Mouse (Mus musculus) heart, postnatal 10 days (tissue): ENCODE results near the gene Tm4sf19. TPM values are rescaled to one million over a fixed set of nuclear protein-coding genes. Genes with fewer than 3 reads are reported as not detected.

Experiments
- DNase-seq, 2 experiments: peaks; one replicate each; pipeline ENCODE4 v3.0.0; 2021
- intact Hi-C: fragments of 180-260 bp; cut with DNase I; formaldehyde crosslinking; loops from one replicate; pipeline ENCODE4 v1.15.1; 2025
- total RNA-seq, 2 experiments: library from RNA; stranded (reverse); gene quantifications; 2 replicates each; pipeline ENCODE4 v1.2.3; 2021

Tm4sf19 gene
- total RNA-seq = not detected

- no peak for DNase-seq
- intact Hi-C loops = no loop called here
These were observed at the start of gene Tm4sf19 for GRCm38 (mm10) chr16:32400267-32400666. Tm4sf19 (plus strand) TSS chr16:32400506.

- DNase-seq = no peak
- intact Hi-C loops = no loop called here
These were observed 49.5 kb upstream of the Tm4sf19 start for GRCm38 (mm10) chr16:32350776-32351175.

GRCm38 (mm10) chr16:32363530-32363929 lies 36.8 kb upstream of the Tm4sf19 start:
- no peak for DNase-seq
- intact Hi-C loops = no loop called here

GRCm38 (mm10) chr16:32371351-32371750 lies 29.0 kb upstream of the Tm4sf19 start:
- intact Hi-C loops = loop anchor here (2.0 kb wide), 2 partner anchors 87 to 127 kb away; no protein-coding TSS in a partner anchor

GRCm38 (mm10) chr16:32379575-32379974 lies 20.7 kb upstream of the Tm4sf19 start:
- DNase-seq = no peak
- intact Hi-C loops = no loop called here

More at GRCm38 (mm10) chr16:32371351-32371750, 29.0 kb upstream of the Tm4sf19 start:
- peak; percentile 45 to 64 for DNase-seq

GRCm38 (mm10) chr16:32382901-32383300 lies 17.4 kb upstream of the Tm4sf19 start:
- no peak for DNase-seq
- intact Hi-C loops = no loop called here

- intact Hi-C loops = no loop called here
- DNase-seq = no peak
These were observed 15.4 kb upstream of the Tm4sf19 start for GRCm38 (mm10) chr16:32384885-32385284.

- no peak for DNase-seq
- intact Hi-C loops = no loop called here
These were observed 13.5 kb upstream of the Tm4sf19 start for GRCm38 (mm10) chr16:32386826-32387225.

- intact Hi-C loops = no loop called here
- DNase-seq = no peak
These were observed 11.3 kb upstream of the Tm4sf19 start for GRCm38 (mm10) chr16:32389049-32389448.

- DNase-seq = no peak
- intact Hi-C loops = no loop called here
These were observed 10.5 kb upstream of the Tm4sf19 start for GRCm38 (mm10) chr16:32389841-32390240.

- no peak for DNase-seq
- intact Hi-C loops = no loop called here
These were observed 9.4 kb upstream of the Tm4sf19 start for GRCm38 (mm10) chr16:32390882-32391281.

GRCm38 (mm10) chr16:32395679-32396540 lies 4.4 kb upstream of the Tm4sf19 start:
- peak in 1 of 2 experiments; percentile 43 for DNase-seq
- intact Hi-C loops = no loop called here

GRCm38 (mm10) chr16:32396541-32396835 lies 3.8 kb upstream of the Tm4sf19 start:
- DNase-seq = peak in 1 of 2 experiments; percentile 32
- intact Hi-C loops = no loop called here

GRCm38 (mm10) chr16:32398206-32398605 lies 2.1 kb upstream of the Tm4sf19 start:
- no peak for DNase-seq
- intact Hi-C loops = no loop called here

GRCm38 (mm10) chr16:32401335-32401965 lies 1.1 kb downstream of the Tm4sf19 start:
- no peak for DNase-seq
- intact Hi-C loops = no loop called here

- intact Hi-C loops = no loop called here
These were observed 2.5 kb downstream of the Tm4sf19 start for GRCm38 (mm10) chr16:32402818-32403217.

GRCm38 (mm10) chr16:32405716-32406115 lies 5.4 kb downstream of the Tm4sf19 start:
- DNase-seq = no peak
- intact Hi-C loops = no loop called here

More at GRCm38 (mm10) chr16:32402818-32403217, 2.5 kb downstream of the Tm4sf19 start:
- no peak for DNase-seq

- DNase-seq = no peak
- intact Hi-C loops = no loop called here
These were observed 6.4 kb downstream of the Tm4sf19 start for GRCm38 (mm10) chr16:32406671-32407070.

- intact Hi-C loops = no loop called here
- no peak for DNase-seq
These were observed 7.4 kb downstream of the Tm4sf19 start for GRCm38 (mm10) chr16:32407730-32408129.

- DNase-seq = no peak
- intact Hi-C loops = no loop called here
These were observed 17.2 kb downstream of the Tm4sf19 start for GRCm38 (mm10) chr16:32417457-32417856.

- DNase-seq = peak; percentile 96 to 98
- intact Hi-C loops = no loop called here
These were observed 19.5 kb downstream of the Tm4sf19 start, which contains the start of gene Tctex1d2 for GRCm38 (mm10) chr16:32419517-32420483. Tctex1d2 (plus strand) TSS chr16:32419702.
